Mouse (Mus musculus) cerebellum, adult (tissue): ENCODE results near the gene Rps28.

Source experiments
- ATAC-seq: cut with Nextera tagmentation; 2 replicates; pipeline ENCODE4 v1.9.2; 2017; ENCODE audit warnings: mild to moderate bottlenecking, moderate library complexity, mixed read lengths; ENCODE audit not compliant: insufficient number of reproducible peaks, low FRiP score, low TSS enrichment

Gene Rps28

GRCm38 (mm10) chr17:33812990-33813389 lies 11.4 kb downstream of the Rps28 start:
- no peak for ATAC-seq

GRCm38 (mm10) chr17:33812475-33812874 lies 11.9 kb downstream of the Rps28 start:
- ATAC-seq = no peak

GRCm38 (mm10) chr17:33811142-33811516 lies 13.2 kb downstream of the Rps28 start:
- no peak for ATAC-seq

DNA sequence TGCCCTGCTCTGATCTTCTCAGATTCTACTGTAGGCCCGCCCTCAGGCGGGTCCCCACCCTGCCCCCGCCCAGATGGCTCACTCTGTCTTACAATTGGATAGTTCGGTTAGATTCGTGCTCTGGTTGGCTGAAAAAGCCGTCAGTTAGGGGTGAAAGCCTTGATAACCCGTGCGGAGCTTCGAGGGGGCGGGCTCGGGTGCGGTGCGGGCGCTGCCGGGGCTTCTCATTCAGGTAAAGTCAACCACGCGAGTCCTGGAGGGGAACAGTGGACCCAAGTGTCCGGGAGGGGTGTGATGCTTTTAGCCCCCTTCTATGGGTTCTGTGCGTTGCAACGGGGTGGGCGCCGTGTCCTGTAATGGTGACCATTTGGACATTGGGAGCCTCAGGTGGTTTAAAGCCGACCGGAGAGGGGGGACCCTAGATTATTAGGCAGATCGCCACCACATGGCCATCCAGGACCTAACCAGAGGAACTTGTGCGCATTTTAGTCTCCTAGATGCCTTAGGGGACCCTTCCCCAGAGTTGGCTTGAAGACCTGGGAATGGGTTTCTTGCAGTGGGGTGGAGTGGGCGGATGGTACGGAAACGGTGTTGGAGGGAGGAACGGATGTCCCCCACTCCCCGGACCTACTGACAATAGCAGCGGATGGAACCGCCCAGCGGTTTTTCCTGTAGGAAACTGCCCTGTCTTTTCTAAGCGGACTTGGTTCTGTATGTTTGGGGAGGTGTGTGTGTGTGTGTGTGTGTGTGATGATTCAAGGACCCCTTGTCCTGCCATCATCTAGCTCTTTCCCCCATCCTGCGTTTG lies 13.8 kb downstream of the Rps28 start, which contains the start of gene Kank3:
Kank3 (plus strand) TSS at position 186 of the 808 bp plus-strand sequence.
- peak; percentile 82 for ATAC-seq

- ATAC-seq = no peak
Observed at GRCm38 (mm10) chr17:33808192-33808591, 16.2 kb downstream of the Rps28 start.

- no peak for ATAC-seq
Observed at GRCm38 (mm10) chr17:33807181-33807888, 17.0 kb downstream of the Rps28 start.

DNA sequence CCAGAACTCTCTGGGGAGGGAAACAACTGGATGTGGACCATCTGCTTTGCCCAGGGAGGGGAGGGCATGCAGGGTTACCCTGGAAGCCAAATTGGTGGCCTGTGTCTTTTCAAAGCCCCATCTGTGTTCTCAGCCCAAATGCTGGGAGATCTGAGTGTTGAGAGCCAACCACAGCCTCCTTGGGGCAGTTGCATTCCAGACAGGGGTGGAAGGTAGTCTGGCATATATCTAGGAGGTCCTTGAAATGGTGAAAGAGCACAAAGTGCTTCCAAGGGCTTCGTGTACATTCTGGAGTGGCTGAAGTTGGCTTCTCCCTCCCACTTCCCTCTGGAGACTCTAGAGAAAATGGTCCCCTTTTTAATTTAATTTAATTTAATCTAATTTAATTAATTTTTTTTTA lies 19.6 kb downstream of the Rps28 start:
- ATAC-seq = no peak

- ATAC-seq = no peak
Observed at GRCm38 (mm10) chr17:33804205-33804604, 20.2 kb downstream of the Rps28 start.

DNA sequence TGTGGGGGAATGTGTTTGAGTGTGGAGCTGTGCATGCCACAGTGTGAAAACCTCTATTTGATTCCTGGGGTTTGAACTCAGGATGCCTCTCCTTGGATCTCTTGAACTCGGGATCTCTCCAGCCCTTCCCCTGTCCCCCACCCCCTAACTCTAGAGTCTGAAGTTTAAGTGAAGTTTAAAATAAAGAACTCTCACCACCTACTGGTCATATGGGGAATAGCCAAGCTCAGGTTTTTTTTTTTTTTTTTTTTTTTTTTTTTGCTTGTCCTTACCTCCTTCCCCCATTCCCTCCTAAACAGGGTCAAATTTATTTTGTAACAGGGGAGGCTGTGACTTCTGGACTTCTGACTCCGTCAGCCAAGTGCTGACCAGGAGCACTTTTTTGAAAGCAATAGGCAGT lies 22.1 kb downstream of the Rps28 start:
- ATAC-seq = no peak

DNA sequence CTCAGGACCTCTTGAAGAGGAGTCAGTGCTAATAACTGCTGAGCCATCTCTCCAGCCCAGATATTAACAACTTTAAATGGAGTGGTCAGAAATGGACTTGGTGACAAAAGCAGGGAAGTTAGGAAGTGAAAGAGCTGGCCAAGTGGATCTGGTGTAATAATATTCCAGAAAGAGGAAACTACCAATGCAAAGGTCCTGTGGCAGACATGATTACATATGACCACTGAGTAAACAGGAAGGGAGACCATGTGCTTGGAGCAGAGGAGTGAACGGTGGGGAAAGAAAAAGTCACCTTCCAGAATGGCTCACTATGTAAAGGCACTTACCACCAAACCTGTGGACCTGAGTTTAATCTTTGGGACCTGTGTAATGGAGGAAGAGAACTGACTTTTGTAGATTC lies 25.1 kb downstream of the Rps28 start:
- ATAC-seq = no peak

DNA sequence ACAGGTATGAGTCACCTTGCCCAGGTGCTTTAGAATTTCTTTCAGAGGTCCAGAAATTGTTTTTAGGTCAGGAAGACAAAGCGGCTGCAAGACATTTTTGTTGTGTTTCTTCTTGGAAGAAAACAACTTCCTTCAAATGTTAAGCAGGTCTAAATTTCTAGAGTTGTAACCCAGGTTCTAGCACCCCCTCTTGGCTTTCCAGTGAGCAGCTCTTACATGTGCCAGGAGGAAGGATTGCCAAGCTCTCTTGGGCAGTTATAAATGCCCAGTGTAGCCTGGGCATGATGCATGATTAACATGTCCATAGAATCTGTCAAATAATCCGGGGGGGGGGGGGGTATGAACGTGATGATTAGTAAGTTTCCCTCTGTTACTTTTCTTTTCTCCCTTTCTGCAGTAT lies 26.1 kb downstream of the Rps28 start:
- ATAC-seq = no peak

DNA sequence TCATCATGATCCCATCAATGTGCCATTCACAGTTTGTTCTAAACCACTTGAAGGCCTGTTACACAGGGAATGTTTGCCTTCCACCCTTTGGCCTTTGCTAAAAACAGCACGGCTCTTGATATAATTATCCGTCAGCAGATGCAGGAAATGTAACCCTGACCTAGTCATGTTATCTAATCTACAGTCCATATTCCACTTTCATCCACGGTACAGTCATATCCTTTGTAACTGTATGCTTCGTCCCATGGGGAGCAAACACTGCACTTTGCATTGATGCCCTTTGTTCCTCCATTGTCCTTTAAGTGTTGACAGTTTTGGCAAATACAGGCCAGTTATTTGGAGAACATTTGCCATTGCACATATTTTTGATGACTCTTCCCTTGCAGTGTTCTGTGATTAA lies 35.6 kb downstream of the Rps28 start:
- ATAC-seq = no peak

DNA sequence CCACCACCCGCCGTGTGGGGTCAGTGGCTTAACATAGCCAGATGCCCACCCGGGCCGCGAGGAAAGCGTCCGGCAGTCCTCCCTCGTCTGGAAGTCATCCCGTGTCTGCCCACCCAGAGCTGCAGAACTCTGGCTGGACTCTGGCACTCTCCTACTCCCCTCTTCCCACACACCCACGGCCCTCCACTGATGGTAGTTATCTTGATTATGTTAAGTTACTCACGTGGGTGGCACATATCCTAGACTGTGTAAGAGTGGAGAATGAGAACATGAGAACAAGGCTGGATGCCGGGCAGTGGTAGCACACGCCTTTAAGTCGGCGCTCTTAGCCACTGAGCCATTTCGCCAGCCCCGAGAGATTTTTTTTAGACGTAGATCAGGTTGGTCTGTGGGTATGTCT lies 38.0 kb downstream of the Rps28 start:
- no peak for ATAC-seq

DNA sequence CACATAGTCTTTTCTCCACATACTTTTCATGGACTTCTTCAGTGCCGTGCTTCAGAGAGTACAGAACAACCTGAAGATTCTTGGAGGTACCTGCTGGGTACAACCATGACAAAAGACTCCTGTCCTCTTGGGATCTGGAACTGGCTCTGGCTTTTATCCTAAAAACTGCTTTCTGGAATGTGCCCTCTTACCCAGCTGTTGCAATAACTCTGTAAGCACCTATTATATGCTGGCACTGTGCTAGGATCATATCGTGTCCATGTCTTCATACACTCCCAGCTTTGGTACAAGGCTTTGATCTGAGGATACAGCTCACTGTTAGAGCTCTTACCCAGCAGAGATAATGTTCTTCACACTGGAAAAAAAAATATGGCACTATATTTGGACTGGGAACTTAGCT lies 39.4 kb downstream of the Rps28 start:
- ATAC-seq = no peak

GRCm38 (mm10) chr17:33783408-33783807 lies 41.0 kb downstream of the Rps28 start:
- no peak for ATAC-seq

GRCm38 (mm10) chr17:33782067-33782466 lies 42.3 kb downstream of the Rps28 start:
- ATAC-seq = no peak

- ATAC-seq = no peak
Observed at GRCm38 (mm10) chr17:33781124-33781977, 43.0 kb downstream of the Rps28 start, which contains the start of gene Angptl4. Gene Angptl4 (minus strand): TSS chr17:33781830.

DNA sequence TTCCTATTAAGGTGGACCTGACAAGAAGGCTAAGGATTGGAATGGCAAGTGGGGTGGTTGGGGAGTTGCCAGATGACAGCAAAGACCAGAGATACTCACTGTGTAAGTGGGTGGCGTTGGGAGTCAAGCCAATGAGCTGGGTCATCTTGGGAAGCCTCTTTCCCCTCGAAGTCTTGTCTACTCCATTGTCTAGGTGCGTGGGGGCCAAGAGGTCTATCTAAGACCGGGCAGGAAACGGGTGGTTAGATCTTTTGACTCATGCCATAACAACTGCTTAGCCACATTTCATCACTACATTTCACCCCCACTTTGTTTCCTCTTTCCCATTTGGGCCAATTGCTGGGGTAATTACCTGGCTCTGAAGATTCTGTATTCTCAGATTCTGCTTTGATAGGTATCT lies 43.9 kb downstream of the Rps28 start:
- ATAC-seq = no peak

- ATAC-seq = no peak
Observed at GRCm38 (mm10) chr17:33779967-33780295, 44.4 kb downstream of the Rps28 start.

DNA sequence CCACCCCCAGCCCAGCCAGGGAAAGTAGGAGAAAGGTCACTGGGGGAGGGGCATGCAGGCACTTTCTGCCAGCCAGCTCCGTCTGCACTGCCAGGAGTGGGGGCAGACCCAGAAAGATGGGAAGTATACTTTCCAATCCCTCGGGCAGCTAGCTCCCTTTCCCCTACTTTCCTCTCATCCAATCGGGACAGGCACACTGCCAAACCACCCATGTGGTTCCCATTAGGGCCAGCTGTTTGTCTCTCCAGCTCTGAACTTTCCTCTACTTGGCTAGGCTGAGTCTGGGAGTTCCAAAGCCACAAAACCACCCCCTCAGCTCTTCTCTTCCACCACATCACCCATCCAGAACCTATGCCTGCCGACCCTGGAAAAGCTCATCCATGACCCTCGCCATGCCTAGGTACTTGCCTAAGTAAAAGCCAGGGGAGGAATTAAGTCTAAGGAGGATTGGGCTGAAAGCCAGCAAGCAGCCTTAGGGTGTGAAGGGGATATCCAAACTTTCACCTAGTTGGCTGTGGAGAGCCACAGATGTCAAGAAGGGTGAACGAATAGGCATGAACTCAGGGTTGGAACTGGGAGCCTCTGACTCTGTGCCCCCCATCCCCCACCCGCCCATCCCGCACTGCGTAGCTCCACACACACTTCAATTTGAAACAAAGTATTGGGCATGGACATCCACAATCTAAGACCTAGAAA lies 44.9 kb downstream of the Rps28 start:
- 0 out of 2 replicates have a peak, but pooled peaks have one; percentile 10 for ATAC-seq
